Mouse (Mus musculus): ENCODE measurements around the gene Tyr. TPM values are rescaled to one million over a fixed set of nuclear protein-coding genes. Genes with fewer than 3 reads are reported as not detected.
"Not testable (repeated sequence)": the region's sequence is repeated elsewhere in the genome, so short reads cannot be mapped to it uniquely, and the experiment has no call there.

The Tyr gene
- polyA plus RNA-seq (2014; fragmentation: Nextera tagmentation; extraction: Ambion mirVana) = 0.03 TPM in 1 of 2 replicates, not detected in the other

DNA sequence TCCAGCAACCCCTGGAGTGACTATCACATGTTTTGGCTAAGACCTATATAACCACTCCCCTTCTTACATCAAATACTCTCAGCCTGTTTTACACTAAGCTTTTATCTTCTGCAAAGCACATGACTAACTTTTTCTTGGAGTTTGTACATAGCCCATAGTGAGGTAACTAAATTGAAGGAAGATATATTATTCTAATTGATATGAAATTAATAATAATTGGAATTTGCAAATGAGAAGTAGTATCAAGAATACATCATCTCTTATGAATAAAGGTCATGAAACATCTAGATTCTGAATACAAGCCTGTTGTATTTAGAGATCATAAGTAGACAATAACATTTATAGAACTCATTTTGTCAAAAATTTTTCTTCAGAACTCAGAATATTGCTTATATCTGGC lies at the start of gene Tyr:
Gene Tyr (minus strand): TSS at position 101 of the 400 bp plus-strand sequence.
- Histone ChIP-seq H3K27ac (replicated peaks; ENCODE audit: low read depth, low read length) (no peak within 1 kb of the TSS), H3K9me3 (ENCODE audit: control insufficient read depth, low read length) (no peaks in the 10 kb centered on the region), H3K4me1 (ENCODE audit: control insufficient read depth, insufficient read depth, low read length) (no peaks in the 10 kb centered on the region), H3K4me2 (ENCODE audit: low read depth, severe bottlenecking) (no peak within 1 kb of the TSS), H3K9ac (ENCODE audit: low read length) (no peak within 1 kb of the TSS), H3K27me3 (ENCODE audit: control insufficient read depth, insufficient read depth, low read length) (no peaks in the 10 kb centered on the region), H3K4me3 (ENCODE audit: low read depth, low read length) (no peak within 1 kb of the TSS), H3K36me3 (ENCODE audit: control insufficient read depth, insufficient read depth, low read length) (no peaks in the 10 kb centered on the region)
- DNase-seq (ENCODE audit: low spot score) (no peak), ATAC-seq (ENCODE audit: insufficient number of reproducible peaks, low FRiP score, low TSS enrichment, low read depth) (no peak)

GRCm38 (mm10) chr7:87539031-87539430 lies 45.7 kb upstream of the Tyr start:
- no peaks in the 10 kb centered on the region for H3K36me3 ChIP-seq (ENCODE audit: control insufficient read depth, insufficient read depth, low read length)
- H3K4me3 ChIP-seq (ENCODE audit: low read depth, low read length) = no peak overlapping the region
- H3K4me2 ChIP-seq (ENCODE audit: low read depth, severe bottlenecking) = no peak overlapping the region
- no peak for ATAC-seq (ENCODE audit: insufficient number of reproducible peaks, low FRiP score, low TSS enrichment, low read depth)
- H3K9ac ChIP-seq (ENCODE audit: low read length) = no peak overlapping the region
- DNase-seq (ENCODE audit: low spot score) = no peak
- no peaks in the 10 kb centered on the region for H3K4me1 ChIP-seq (ENCODE audit: control insufficient read depth, insufficient read depth, low read length)
- H3K27me3 ChIP-seq (ENCODE audit: control insufficient read depth, insufficient read depth, low read length) = no peaks in the 10 kb centered on the region
- no peak overlapping the region for H3K27ac ChIP-seq (replicated peaks; ENCODE audit: low read depth, low read length)
- H3K9me3 ChIP-seq (ENCODE audit: control insufficient read depth, low read length) = no peaks in the 10 kb centered on the region

- Histone ChIP-seq H3K9me3 (ENCODE audit: control insufficient read depth, low read length) (no peaks in the 10 kb centered on the region), H3K36me3 (ENCODE audit: control insufficient read depth, insufficient read depth, low read length) (no peaks in the 10 kb centered on the region), H3K4me3 (ENCODE audit: low read depth, low read length) (no peak overlapping the region), H3K27me3 (ENCODE audit: control insufficient read depth, insufficient read depth, low read length) (no peaks in the 10 kb centered on the region), H3K4me2 (ENCODE audit: low read depth, severe bottlenecking) (no peak overlapping the region), H3K27ac (replicated peaks; ENCODE audit: low read depth, low read length) (no peak overlapping the region), H3K4me1 (ENCODE audit: control insufficient read depth, insufficient read depth, low read length) (no peaks in the 10 kb centered on the region), H3K9ac (ENCODE audit: low read length) (no peak overlapping the region)
- 23% methylated on average over 4 of the region's 4 CpGs for WGBS
- DNase-seq (ENCODE audit: low spot score) (no peak), ATAC-seq (ENCODE audit: insufficient number of reproducible peaks, low FRiP score, low TSS enrichment, low read depth) (no peak)
Measured at GRCm38 (mm10) chr7:87494124-87494682, 891 bp upstream of the Tyr start.

DNA sequence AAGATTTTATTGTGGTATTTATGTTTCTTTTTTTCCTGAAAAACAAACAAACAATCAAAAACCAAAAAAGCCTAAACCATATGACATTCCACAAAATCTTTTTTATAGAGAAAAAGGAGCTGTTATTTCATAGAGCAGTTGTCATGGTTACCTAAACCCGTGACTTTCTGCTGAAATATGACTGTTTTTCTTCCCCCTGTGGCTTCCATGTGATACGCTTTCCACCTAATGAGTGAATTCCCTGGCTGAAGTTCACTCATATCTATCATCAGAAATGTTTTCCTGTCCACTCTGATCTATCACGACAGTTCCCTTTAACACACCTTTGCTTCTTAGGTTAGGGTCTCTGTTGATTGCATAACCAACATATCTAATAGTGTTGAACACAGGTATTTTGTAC lies 5.3 kb downstream of the Tyr start:
- no peaks in the 10 kb centered on the region for H3K27me3 ChIP-seq (ENCODE audit: control insufficient read depth, insufficient read depth, low read length)
- H3K27ac ChIP-seq (replicated peaks; ENCODE audit: low read depth, low read length) = no peak overlapping the region
- WGBS = 82% methylated on average over 3 of the region's 3 CpGs
- H3K4me2 ChIP-seq (ENCODE audit: low read depth, severe bottlenecking) = no peak overlapping the region
- H3K9ac ChIP-seq (ENCODE audit: low read length) = no peak overlapping the region
- H3K4me1 ChIP-seq (ENCODE audit: control insufficient read depth, insufficient read depth, low read length) = no peaks in the 10 kb centered on the region
- H3K4me3 ChIP-seq (ENCODE audit: low read depth, low read length) = no peak overlapping the region
- ATAC-seq (ENCODE audit: insufficient number of reproducible peaks, low FRiP score, low TSS enrichment, low read depth) (no peak), DNase-seq (ENCODE audit: low spot score) (no peak)
- H3K36me3 ChIP-seq (ENCODE audit: control insufficient read depth, insufficient read depth, low read length) = no peaks in the 10 kb centered on the region
- H3K9me3 ChIP-seq (ENCODE audit: control insufficient read depth, low read length) = no peaks in the 10 kb centered on the region

- H3K4me3 ChIP-seq (ENCODE audit: low read depth, low read length) = no peak overlapping the region
- H3K4me1 ChIP-seq (ENCODE audit: control insufficient read depth, insufficient read depth, low read length) = no peaks in the 10 kb centered on the region
- no peaks in the 10 kb centered on the region for H3K36me3 ChIP-seq (ENCODE audit: control insufficient read depth, insufficient read depth, low read length)
- no peak for ATAC-seq (ENCODE audit: insufficient number of reproducible peaks, low FRiP score, low TSS enrichment, low read depth)
- H3K9me3 ChIP-seq (ENCODE audit: control insufficient read depth, low read length) = no peaks in the 10 kb centered on the region
- DNase-seq (ENCODE audit: low spot score) = no peak
- no peak overlapping the region for H3K9ac ChIP-seq (ENCODE audit: low read length)
- no peak overlapping the region for H3K27ac ChIP-seq (replicated peaks; ENCODE audit: low read depth, low read length)
- H3K4me2 ChIP-seq (ENCODE audit: low read depth, severe bottlenecking) = no peak overlapping the region
- 79% methylated on average over 1 of the region's 1 CpGs for WGBS
- H3K27me3 ChIP-seq (ENCODE audit: control insufficient read depth, insufficient read depth, low read length) = no peaks in the 10 kb centered on the region
Measured at GRCm38 (mm10) chr7:87413271-87413670, 80.0 kb downstream of the Tyr start.

DNA sequence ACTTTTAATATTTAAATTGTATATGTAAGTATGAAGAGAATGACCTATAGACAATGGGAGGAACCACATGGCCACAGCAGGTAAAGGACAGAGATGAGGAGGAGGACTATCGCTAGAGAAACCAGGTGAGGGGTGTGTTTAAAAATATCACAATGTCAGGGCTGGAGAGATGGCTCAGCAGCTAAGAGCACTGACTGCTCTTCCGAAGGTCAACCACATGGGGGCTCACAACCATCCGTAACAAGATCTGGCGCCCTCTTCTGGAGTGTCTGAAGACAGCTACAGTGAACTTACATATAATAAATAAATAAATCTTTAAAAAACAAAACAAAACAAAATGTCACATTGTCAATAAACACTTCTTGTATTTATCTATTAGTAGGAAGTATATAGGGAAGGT lies 81.9 kb downstream of the Tyr start:
- not testable (repeated sequence) for H3K4me1 ChIP-seq (ENCODE audit: control insufficient read depth, insufficient read depth, low read length); H3K9ac ChIP-seq (ENCODE audit: low read length); H3K27me3 ChIP-seq (ENCODE audit: control insufficient read depth, insufficient read depth, low read length); H3K4me3 ChIP-seq (ENCODE audit: low read depth, low read length); H3K27ac ChIP-seq (replicated peaks; ENCODE audit: low read depth, low read length); H3K9me3 ChIP-seq (ENCODE audit: control insufficient read depth, low read length); DNase-seq (ENCODE audit: low spot score); ATAC-seq (ENCODE audit: insufficient number of reproducible peaks, low FRiP score, low TSS enrichment, low read depth); H3K36me3 ChIP-seq (ENCODE audit: control insufficient read depth, insufficient read depth, low read length); H3K4me2 ChIP-seq (ENCODE audit: low read depth, severe bottlenecking)
- WGBS = 14% methylated on average over 4 of the region's 4 CpGs

- no peaks in the 10 kb centered on the region for H3K36me3 ChIP-seq (ENCODE audit: control insufficient read depth, insufficient read depth, low read length)
- H3K9ac ChIP-seq (ENCODE audit: low read length) = no peak overlapping the region
- no peak overlapping the region for H3K4me2 ChIP-seq (ENCODE audit: low read depth, severe bottlenecking)
- no peaks in the 10 kb centered on the region for H3K27me3 ChIP-seq (ENCODE audit: control insufficient read depth, insufficient read depth, low read length)
- H3K4me3 ChIP-seq (ENCODE audit: low read depth, low read length) = no peak overlapping the region
- ATAC-seq (ENCODE audit: insufficient number of reproducible peaks, low FRiP score, low TSS enrichment, low read depth) (no peak), DNase-seq (ENCODE audit: low spot score) (no peak)
- no peaks in the 10 kb centered on the region for H3K4me1 ChIP-seq (ENCODE audit: control insufficient read depth, insufficient read depth, low read length)
- no peaks in the 10 kb centered on the region for H3K9me3 ChIP-seq (ENCODE audit: control insufficient read depth, low read length)
- H3K27ac ChIP-seq (replicated peaks; ENCODE audit: low read depth, low read length) = no peak overlapping the region
- 93% methylated on average over 7 of the region's 7 CpGs for WGBS
Measured at GRCm38 (mm10) chr7:87397023-87397422, 96.3 kb downstream of the Tyr start.

DNA sequence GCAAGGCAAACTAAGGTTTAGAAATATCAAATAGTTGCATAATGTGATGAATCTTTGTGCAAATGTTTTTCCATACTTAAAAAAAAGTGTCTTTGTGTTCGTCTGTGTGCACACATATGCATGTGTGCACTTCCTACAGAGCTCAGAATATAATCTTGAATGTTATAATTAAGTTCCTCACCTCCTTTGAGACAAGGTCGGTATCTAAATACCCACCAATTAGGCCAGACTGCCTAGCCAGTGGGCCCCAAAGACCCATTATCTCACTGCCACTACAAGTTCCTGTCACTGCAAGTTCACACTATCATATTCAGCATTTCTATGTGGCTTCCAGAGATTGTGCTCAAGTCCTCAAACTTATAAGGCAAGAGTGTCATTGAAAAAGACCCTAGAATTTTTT lies 118.4 kb downstream of the Tyr start:
- 78% methylated on average over 2 of the region's 2 CpGs for WGBS
- H3K9ac ChIP-seq (ENCODE audit: low read length) = no peak overlapping the region
- ATAC-seq (ENCODE audit: insufficient number of reproducible peaks, low FRiP score, low TSS enrichment, low read depth) = no peak
- no peaks in the 10 kb centered on the region for H3K4me1 ChIP-seq (ENCODE audit: control insufficient read depth, insufficient read depth, low read length)
- H3K36me3 ChIP-seq (ENCODE audit: control insufficient read depth, insufficient read depth, low read length) = no peaks in the 10 kb centered on the region
- no peak overlapping the region for H3K4me3 ChIP-seq (ENCODE audit: low read depth, low read length)
- no peaks in the 10 kb centered on the region for H3K27me3 ChIP-seq (ENCODE audit: control insufficient read depth, insufficient read depth, low read length)
- no peak overlapping the region for H3K4me2 ChIP-seq (ENCODE audit: low read depth, severe bottlenecking)
- no peak for DNase-seq (ENCODE audit: low spot score)
- no peaks in the 10 kb centered on the region for H3K9me3 ChIP-seq (ENCODE audit: control insufficient read depth, low read length)
- H3K27ac ChIP-seq (replicated peaks; ENCODE audit: low read depth, low read length) = no peak overlapping the region

All from limb, embryonic 11.5 days (tissue).